Mouse (Mus musculus) embryonic facial prominence, embryonic 12.5 days (tissue): ENCODE results near the gene Brf1. TPM values are rescaled to one million over a fixed set of nuclear protein-coding genes. Genes with fewer than 3 reads are reported as not detected.
A peak's percentile ranks its signal among the peaks of the same experiment; 100 is the strongest.

Experiments used
- ATAC-seq: fragments of 200-750 bp; cut with Nextera tagmentation; 2 replicates; pipeline ENCODE4 v1.8.0; 2017; ENCODE audit not compliant: insufficient number of reproducible peaks, insufficient read depth, low FRiP score, low TSS enrichment
- H3K27ac ChIP-seq: fragments of 300-500 bp; sonication (generic); 2 replicates; pipeline ENCODE4 v1.5.1; 2016; ENCODE audit warnings: mild to moderate bottlenecking
- H3K27me3 ChIP-seq: fragments of 300-500 bp; sonication (generic); 2 replicates; pipeline ENCODE4 v1.6.1; 2016; ENCODE audit warnings: mild to moderate bottlenecking, moderate library complexity
- H3K36me3 ChIP-seq: fragments of 300-500 bp; sonication (generic); 2 replicates; pipeline ENCODE4 v1.6.1; 2016; ENCODE audit warnings: mild to moderate bottlenecking
- H3K4me1 ChIP-seq: fragments of 300-500 bp; sonication (generic); 2 replicates; pipeline ENCODE4 v1.6.1; 2016
- H3K4me2 ChIP-seq: fragments of 300-500 bp; sonication (generic); replicated peaks from 2 replicates; pipeline ENCODE4 v1.6.1; 2016; ENCODE audit warnings: mild to moderate bottlenecking, moderate library complexity
- H3K4me3 ChIP-seq: fragments of 300-500 bp; sonication (generic); 2 replicates; pipeline ENCODE4 v1.5.1; 2016; ENCODE audit warnings: mild to moderate bottlenecking
- H3K9ac ChIP-seq: fragments of 300-500 bp; sonication (generic); 2 replicates; pipeline ENCODE4 v1.6.1; 2016; ENCODE audit warnings: mild to moderate bottlenecking, moderate library complexity
- H3K9me3 ChIP-seq: fragments of 300-500 bp; sonication (generic); 2 replicates; pipeline ENCODE4 v1.6.1; 2016; ENCODE audit warnings: mild to moderate bottlenecking, moderate library complexity
- WGBS: fragments of 180-500 bp; shearing (Covaris S2); methylation state at CpG from one replicate; pipeline ENCODE4 v1.1.7; 2016; 5-methylcytosine and 5-hydroxymethylcytosine counted together
- polyA plus RNA-seq: library from polyadenylated mRNA; unstranded; fragments of >200 nt; fragmentation: Nextera tagmentation; extraction: Ambion mirVana; gene quantifications from 2 replicates; pipeline ENCODE4 v1.2.1, GENCODE M21; 2016

Gene Brf1
- polyA plus RNA-seq, 1 experiment from 2014 or later: 81.9 TPM

DNA sequence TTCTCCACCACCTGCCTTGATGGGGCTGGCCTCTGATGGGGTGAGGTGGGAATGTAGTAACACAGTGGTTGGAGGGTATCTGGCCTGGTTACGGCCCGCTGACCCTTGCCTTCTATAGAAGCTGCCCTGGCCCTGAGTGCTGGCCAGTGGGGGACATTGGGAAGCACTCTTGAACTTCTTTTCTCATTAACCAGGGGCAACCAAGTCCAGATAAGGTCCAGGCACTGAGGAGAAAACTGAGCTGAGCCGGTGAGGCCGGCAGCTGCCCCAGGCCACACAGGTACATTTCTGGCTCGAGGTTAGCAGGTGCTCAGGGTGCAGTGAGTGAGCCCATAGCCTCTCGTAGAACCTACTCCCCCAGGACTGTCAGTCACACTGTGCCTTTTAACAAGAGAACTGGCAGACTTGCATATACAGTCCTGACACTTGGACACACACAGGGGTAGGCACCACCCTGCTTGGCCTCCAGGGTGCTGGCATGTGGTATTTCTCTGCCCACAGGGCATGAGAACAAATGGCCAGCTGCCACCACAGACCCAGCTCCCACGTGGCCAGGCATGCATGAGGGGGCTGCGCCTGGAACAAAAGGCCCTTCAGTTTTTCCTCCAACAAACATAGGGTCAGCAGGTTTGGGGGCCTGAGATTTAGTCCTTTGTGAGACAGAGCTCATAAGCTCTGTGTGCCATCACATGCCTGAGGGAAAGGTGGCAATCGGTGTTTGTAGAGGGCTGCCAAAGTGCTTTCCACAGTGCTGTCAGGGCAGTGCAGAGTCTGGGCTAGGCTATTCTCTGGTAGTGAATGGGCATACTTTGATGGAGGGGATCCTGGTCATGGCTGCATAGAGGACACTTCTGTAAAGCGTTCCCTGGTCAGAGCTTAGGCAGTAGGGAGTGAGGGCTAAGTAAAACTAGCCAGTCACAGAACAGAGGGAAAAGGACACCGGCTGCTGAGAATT is 32.1 kb upstream of the Brf1 start:
- no peaks in the 10 kb centered on the region for H3K9me3 ChIP-seq
- H3K36me3 ChIP-seq: 0 out of 2 replicates have a peak, but pooled peaks cover 3% of the 10 kb centered on the region
- no peak for ATAC-seq
- 0 out of 2 replicates have a peak, but pooled peaks cover 6% of the 10 kb centered on the region for H3K4me1 ChIP-seq
- no peak overlapping the region for H3K27ac ChIP-seq
- no peak overlapping the region for H3K4me2 ChIP-seq
- no peaks in the 10 kb centered on the region for H3K27me3 ChIP-seq
- H3K4me3 ChIP-seq: no peak overlapping the region
- 68% methylated on average over 11 of the region's 11 CpGs for WGBS
- H3K9ac ChIP-seq: no peak overlapping the region

DNA sequence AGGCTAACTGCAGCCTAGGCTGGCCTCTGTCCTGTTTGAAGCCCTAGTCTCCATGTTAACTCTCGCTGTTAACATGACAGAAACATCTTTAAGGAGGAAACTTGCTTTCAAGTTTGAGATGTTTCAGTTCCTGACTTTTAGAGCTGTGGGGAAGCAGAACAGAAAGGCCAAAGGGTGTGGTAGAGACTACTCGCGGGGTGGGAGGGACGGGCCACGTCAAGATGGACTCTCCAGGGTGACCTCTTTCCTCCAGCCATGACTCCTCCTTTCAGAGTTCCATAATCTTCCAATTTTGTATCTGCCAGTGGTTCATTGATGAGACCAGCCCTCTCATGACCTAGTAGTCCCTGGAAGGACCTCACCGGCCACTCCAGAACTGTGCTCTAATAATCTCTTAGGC is 30.9 kb upstream of the Brf1 start:
- Histone ChIP-seq H3K27ac (no peak overlapping the region), H3K4me2 (no peak overlapping the region), H3K4me1 (0 out of 2 replicates have a peak, but pooled peaks cover 6% of the 10 kb centered on the region), H3K9me3 (no peaks in the 10 kb centered on the region), H3K36me3 (0 out of 2 replicates have a peak, but pooled peaks cover 3% of the 10 kb centered on the region), H3K9ac (no peak overlapping the region), H3K27me3 (no peaks in the 10 kb centered on the region), H3K4me3 (no peak overlapping the region)
- WGBS: 95% methylated on average over 6 of the region's 6 CpGs
- no peak for ATAC-seq

DNA sequence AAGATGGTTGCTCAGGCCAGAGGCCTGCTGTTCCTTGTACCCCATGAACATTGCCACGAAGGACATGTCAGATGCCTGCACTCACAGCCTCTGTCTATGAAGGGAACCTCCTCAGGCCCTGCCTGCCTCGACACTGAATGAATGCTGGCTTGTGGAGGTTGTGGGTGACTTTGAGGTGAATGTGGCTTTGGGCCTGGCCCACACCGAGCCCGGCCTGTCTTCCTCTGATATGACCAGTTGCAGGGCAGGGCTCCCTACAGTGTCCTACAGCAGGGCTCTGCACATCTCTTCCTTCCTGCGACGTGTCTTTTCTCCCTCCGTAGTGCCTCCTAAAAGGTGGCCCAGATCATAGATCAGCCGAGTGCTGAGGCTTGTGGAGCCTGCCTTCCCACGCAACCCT is 30.5 kb upstream of the Brf1 start:
- WGBS: 87% methylated on average over 9 of the region's 9 CpGs
- ATAC-seq: no peak
- peaks cover 3% of the 10 kb centered on the region; the same call in 1 of the 2 replicates for H3K36me3 ChIP-seq
- no peaks in the 10 kb centered on the region for H3K9me3 ChIP-seq
- no peak overlapping the region for H3K9ac ChIP-seq
- H3K4me2 ChIP-seq: no peak overlapping the region
- no peak overlapping the region for H3K4me3 ChIP-seq
- H3K4me1 ChIP-seq: 0 out of 2 replicates have a peak, but pooled peaks cover 6% of the 10 kb centered on the region
- H3K27ac ChIP-seq: no peak overlapping the region
- no peaks in the 10 kb centered on the region for H3K27me3 ChIP-seq

DNA sequence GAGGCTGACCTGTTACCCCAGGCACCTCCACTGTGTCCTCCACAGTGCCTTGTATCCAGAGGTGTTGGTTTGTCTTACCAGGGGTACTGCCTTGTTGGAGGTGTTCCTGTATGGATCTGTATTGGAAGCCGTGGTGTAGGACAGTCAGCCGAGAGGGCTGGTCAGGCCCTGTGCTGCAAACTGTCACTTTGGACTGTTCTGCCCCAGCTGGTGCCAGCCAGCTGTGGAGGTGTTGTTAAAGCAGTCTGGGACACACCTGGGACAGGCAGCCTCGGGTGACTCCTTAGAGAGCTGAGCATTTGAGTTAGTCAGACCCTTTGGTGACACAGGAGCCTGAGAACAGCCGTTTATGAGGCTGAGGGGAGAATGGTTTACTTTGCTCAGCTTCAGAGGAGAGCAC is 29.5 kb upstream of the Brf1 start:
- Histone ChIP-seq H3K27ac (no peak overlapping the region), H3K9me3 (no peaks in the 10 kb centered on the region), H3K4me1 (0 out of 2 replicates have a peak, but pooled peaks cover 6% of the 10 kb centered on the region), H3K4me3 (no peak overlapping the region), H3K27me3 (no peaks in the 10 kb centered on the region), H3K36me3 (peaks cover 13% of the 10 kb centered on the region), H3K9ac (no peak overlapping the region), H3K4me2 (no peak overlapping the region)
- ATAC-seq: no peak
- 69% methylated on average over 4 of the region's 4 CpGs for WGBS

DNA sequence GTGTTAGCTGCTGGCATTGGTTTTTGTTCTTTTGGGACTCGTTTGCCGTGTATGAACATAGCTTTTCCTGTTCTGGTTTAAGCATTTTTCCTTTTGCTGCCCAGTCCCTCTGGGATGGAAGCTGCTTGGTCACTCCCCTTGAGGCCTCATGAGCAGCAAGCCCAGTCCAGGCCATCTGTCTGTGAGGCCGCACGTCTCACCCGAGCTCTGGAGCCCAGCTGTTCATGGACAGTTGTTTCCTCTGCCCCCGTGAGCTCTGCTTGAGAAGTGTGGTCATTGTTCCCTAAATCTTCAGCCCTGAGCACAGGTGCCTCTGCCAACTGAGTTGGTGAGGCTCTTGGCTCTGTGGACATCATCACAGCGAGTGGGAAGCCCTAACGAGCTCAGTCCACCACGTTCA is 28.4 kb upstream of the Brf1 start:
- Histone ChIP-seq H3K36me3 (peaks cover 14% of the 10 kb centered on the region), H3K9ac (no peak overlapping the region), H3K4me1 (0 out of 2 replicates have a peak, but pooled peaks cover 6% of the 10 kb centered on the region), H3K4me2 (no peak overlapping the region), H3K4me3 (no peak overlapping the region), H3K27ac (no peak overlapping the region), H3K9me3 (no peaks in the 10 kb centered on the region), H3K27me3 (no peaks in the 10 kb centered on the region)
- no peak for ATAC-seq
- WGBS: 74% methylated on average over 9 of the region's 9 CpGs

DNA sequence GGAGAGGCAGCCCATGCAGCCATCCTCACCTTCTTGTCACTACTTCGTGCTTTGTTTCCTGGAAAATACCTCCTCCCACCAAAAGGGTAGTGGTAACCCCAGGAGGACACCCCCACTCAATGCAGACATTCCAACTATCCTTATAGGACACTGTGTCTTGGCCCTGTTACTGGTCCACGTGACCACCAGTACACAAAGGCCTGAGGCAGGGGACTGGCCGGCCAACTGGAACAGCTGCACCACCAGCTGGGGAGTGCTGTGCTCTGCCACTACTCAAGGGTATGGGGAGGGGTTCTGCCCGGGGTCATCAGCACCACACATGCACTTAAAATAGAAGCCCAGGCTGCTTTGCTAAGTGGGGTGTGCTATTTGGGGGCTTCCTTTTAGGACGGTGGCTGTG is 27.6 kb upstream of the Brf1 start:
- Histone ChIP-seq H3K27ac (no peak overlapping the region), H3K4me2 (no peak overlapping the region), H3K4me3 (no peak overlapping the region), H3K36me3 (peaks cover 14% of the 10 kb centered on the region), H3K4me1 (0 out of 2 replicates have a peak, but pooled peaks cover 6% of the 10 kb centered on the region), H3K27me3 (no peaks in the 10 kb centered on the region), H3K9ac (no peak overlapping the region), H3K9me3 (no peaks in the 10 kb centered on the region)
- peak; percentile 61; the same call in 1 of the 2 replicates for ATAC-seq
- WGBS: 58% methylated on average over 5 of the region's 5 CpGs

GRCm38 (mm10) chr12:113027495-113027894 is 27.0 kb upstream of the Brf1 start:
- ATAC-seq: no peak
- Histone ChIP-seq H3K4me1 (0 out of 2 replicates have a peak, but pooled peaks cover under 1% of the 10 kb centered on the region), H3K9ac (no peak overlapping the region), H3K27me3 (no peaks in the 10 kb centered on the region), H3K9me3 (no peaks in the 10 kb centered on the region), H3K36me3 (peaks cover 14% of the 10 kb centered on the region), H3K4me2 (no peak overlapping the region), H3K4me3 (no peak overlapping the region), H3K27ac (no peak overlapping the region)
- 81% methylated on average over 2 of the region's 2 CpGs for WGBS

DNA sequence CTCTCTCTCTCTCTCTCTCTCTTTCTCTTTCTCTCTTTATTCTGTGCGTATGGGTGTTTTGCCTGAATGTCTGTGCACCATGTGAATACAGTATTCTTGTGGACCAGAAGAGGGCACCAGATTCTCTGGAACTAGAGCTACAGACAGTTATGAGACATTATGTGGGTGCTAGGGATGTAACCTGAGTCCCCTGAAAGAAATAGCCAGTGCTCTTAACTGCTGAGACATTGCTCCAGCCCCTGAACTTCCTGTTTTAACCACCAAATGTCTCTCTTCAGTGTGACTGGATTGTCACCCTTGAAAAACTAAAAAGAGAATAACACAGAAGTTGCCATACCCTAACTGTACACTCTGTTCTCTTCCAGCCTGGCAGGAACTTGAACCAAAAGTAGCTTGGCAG is 26.1 kb upstream of the Brf1 start:
- Histone ChIP-seq H3K27me3 (no peaks in the 10 kb centered on the region), H3K4me3 (no peak overlapping the region), H3K9me3 (no peaks in the 10 kb centered on the region), H3K36me3 (peaks cover 14% of the 10 kb centered on the region), H3K9ac (no peak overlapping the region), H3K4me1 (no peaks in the 10 kb centered on the region), H3K27ac (no peak overlapping the region), H3K4me2 (no peak overlapping the region)
- WGBS: 96% methylated on average over 1 of the region's 1 CpGs
- ATAC-seq: no peak

DNA sequence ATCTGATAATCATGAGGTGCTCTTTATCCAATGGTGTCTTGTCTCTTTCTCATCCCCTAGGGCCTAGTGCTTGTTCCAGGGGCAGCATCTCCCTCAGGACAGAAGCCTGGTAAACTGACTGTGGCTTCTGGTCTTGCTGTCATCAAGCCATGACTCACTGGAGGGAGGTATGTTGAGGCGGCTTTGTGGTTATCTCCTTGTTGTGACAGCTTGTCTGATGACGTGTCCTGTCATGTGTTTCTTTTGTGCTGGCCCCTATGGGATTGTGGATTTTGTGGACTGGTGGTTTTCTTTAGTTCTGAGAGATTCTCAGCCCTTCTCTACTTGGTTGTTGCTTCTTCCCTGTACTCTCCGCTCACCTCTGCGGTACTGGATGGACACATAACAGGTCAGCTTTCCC is 22.6 kb upstream of the Brf1 start:
- Histone ChIP-seq H3K4me2 (no peak overlapping the region), H3K27me3 (no peaks in the 10 kb centered on the region), H3K4me1 (no peaks in the 10 kb centered on the region), H3K9me3 (no peaks in the 10 kb centered on the region), H3K36me3 (peaks cover 21% of the 10 kb centered on the region), H3K4me3 (no peak overlapping the region), H3K9ac (no peak overlapping the region), H3K27ac (no peak overlapping the region)
- ATAC-seq: no peak
- 80% methylated on average over 4 of the region's 4 CpGs for WGBS

GRCm38 (mm10) chr12:113021488-113021887 is 21.0 kb upstream of the Brf1 start:
- ATAC-seq: no peak
- no peak overlapping the region for H3K9ac ChIP-seq
- H3K4me2 ChIP-seq: no peak overlapping the region
- H3K4me1 ChIP-seq: no peaks in the 10 kb centered on the region; the same call in 1 of the 2 replicates
- no peaks in the 10 kb centered on the region for H3K27me3 ChIP-seq
- no peak overlapping the region for H3K27ac ChIP-seq
- no peaks in the 10 kb centered on the region for H3K9me3 ChIP-seq
- peaks cover 18% of the 10 kb centered on the region for H3K36me3 ChIP-seq
- H3K4me3 ChIP-seq: no peak overlapping the region

- Histone ChIP-seq H3K36me3 (peaks cover 7% of the 10 kb centered on the region; the same call in 1 of the 2 replicates), H3K27ac (no peak overlapping the region), H3K27me3 (no peaks in the 10 kb centered on the region), H3K4me3 (no peak overlapping the region), H3K4me1 (peaks cover 16% of the 10 kb centered on the region), H3K9ac (no peak overlapping the region), H3K4me2 (no peak overlapping the region), H3K9me3 (no peaks in the 10 kb centered on the region)
- ATAC-seq: no peak
- WGBS: 90% methylated on average over 4 of the region's 4 CpGs
Observed at GRCm38 (mm10) chr12:113018763-113019162, 18.3 kb upstream of the Brf1 start.

- no peak for ATAC-seq
- no peak overlapping the region for H3K4me2 ChIP-seq
- no peaks in the 10 kb centered on the region for H3K27me3 ChIP-seq
- H3K4me1 ChIP-seq: peaks cover 28% of the 10 kb centered on the region
- H3K9me3 ChIP-seq: no peaks in the 10 kb centered on the region
- no peak overlapping the region for H3K27ac ChIP-seq
- no peak overlapping the region for H3K9ac ChIP-seq
- 75% methylated on average over 9 of the region's 9 CpGs for WGBS
- H3K4me3 ChIP-seq: no peak overlapping the region
- peaks cover 7% of the 10 kb centered on the region; the same call in 1 of the 2 replicates for H3K36me3 ChIP-seq
Observed at GRCm38 (mm10) chr12:113017429-113017984, 17.0 kb upstream of the Brf1 start.
